Mouse (Mus musculus): ENCODE data around the gene Osmr.

GRCm38 (mm10) chr15:6882180-6882579 is 7.4 kb upstream of the Osmr start:
- TF ChIP-seq CTCF (IDR thresholded peaks at IDR 0.05): peak; percentile 83
- TF ChIP-seq POLR2A (IDR thresholded peaks at IDR 0.05; ENCODE audit: insufficient read depth, low read depth, low read length): no peak
- TF ChIP-seq EP300 (IDR thresholded peaks at IDR 0.05; ENCODE audit: insufficient read depth, low read depth, low read length): no peak
